Mouse (Mus musculus) lung, embryonic 15.5 days (tissue): ENCODE data around the gene Eif5. TPM values are rescaled to one million over a fixed set of nuclear protein-coding genes. Genes with fewer than 3 reads are reported as not detected.
"Not testable (repeated sequence)": the region's sequence is repeated elsewhere in the genome, so short reads cannot be mapped to it uniquely, and the experiment has no call there.

Experiments
- ATAC-seq: fragments of 200-750 bp; cut with Nextera tagmentation; 2 replicates; pipeline ENCODE4 v1.8.0; 2017; ENCODE audit warnings: moderate number of reproducible peaks, borderline replicate concordance; ENCODE audit not compliant: low FRiP score, low TSS enrichment; ENCODE audit errors: extremely low read depth
- H3K27ac ChIP-seq: fragments of 300-500 bp; sonication (generic); 2 replicates; pipeline ENCODE4 v1.5.1; 2015; ENCODE audit warnings: moderate library complexity, mild to moderate bottlenecking, inconsistent platforms
- H3K27me3 ChIP-seq: fragments of 300-500 bp; sonication (generic); 2 replicates; pipeline ENCODE4 v1.6.1; 2015; ENCODE audit warnings: inconsistent platforms
- H3K36me3 ChIP-seq: fragments of 300-500 bp; sonication (generic); 2 replicates; pipeline ENCODE4 v1.6.1; 2015; ENCODE audit warnings: inconsistent platforms
- H3K4me1 ChIP-seq: fragments of 300-500 bp; sonication (generic); 2 replicates; pipeline ENCODE4 v1.6.1; 2015; ENCODE audit warnings: inconsistent platforms
- H3K4me2 ChIP-seq: fragments of 300-500 bp; sonication (generic); 2 replicates; pipeline ENCODE4 v1.6.1; 2015; ENCODE audit warnings: inconsistent platforms, mild to moderate bottlenecking, moderate library complexity
- H3K4me3 ChIP-seq: fragments of 300-500 bp; sonication (generic); 2 replicates; pipeline ENCODE4 v1.5.1; 2015; ENCODE audit warnings: mild to moderate bottlenecking, inconsistent platforms
- H3K9ac ChIP-seq: fragments of 300-500 bp; sonication (generic); 2 replicates; pipeline ENCODE4 v1.6.1; 2015; ENCODE audit warnings: inconsistent platforms
- H3K9me3 ChIP-seq: fragments of 300-500 bp; sonication (generic); 2 replicates; pipeline ENCODE4 v1.6.1; 2016; ENCODE audit warnings: inconsistent platforms
- WGBS: fragments of 180-500 bp; shearing (Covaris S2); methylation state at CpG from one replicate; pipeline ENCODE4 v1.1.7; 2015; 5-methylcytosine and 5-hydroxymethylcytosine counted together
- polyA plus RNA-seq: library from polyadenylated mRNA; unstranded; fragments of >200 nt; fragmentation: Nextera tagmentation; extraction: Ambion mirVana; gene quantifications from 2 replicates; pipeline ENCODE4 v1.2.1, GENCODE M21; 2015

Gene Eif5
- 471 and 493 TPM in 2 replicates for polyA plus RNA-seq

DNA sequence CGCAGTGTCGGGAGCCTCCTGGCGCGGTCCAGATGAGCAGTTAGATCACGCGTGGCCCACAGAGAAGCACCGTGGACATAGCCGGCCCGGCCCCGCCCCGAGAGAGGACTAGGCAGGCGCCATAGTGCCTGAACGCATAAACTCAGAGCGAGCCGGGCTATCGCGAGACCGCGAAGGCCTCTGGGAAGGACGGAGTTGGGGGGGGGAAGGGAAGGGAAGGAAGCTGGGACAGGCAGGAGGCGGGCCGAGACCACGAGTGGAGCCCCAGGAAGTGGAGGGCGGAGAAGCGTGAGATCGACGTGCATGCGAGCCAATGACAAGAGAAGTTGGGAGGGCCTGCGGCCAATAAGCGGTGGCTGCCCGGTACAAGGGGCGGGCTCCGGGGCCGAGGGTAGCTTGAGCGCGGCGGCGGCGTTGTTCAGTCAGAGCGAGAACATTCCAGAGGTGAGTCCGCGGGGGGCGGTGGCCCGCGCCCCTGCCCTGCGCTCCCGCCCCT, at the start of gene Eif5:
TSS of gene Eif5 (plus strand) at position 221 of the 496 bp plus-strand sequence.
- H3K27ac ChIP-seq: peak within 1 kb of the TSS; percentile 96
- ATAC-seq: peak; percentile 99

DNA sequence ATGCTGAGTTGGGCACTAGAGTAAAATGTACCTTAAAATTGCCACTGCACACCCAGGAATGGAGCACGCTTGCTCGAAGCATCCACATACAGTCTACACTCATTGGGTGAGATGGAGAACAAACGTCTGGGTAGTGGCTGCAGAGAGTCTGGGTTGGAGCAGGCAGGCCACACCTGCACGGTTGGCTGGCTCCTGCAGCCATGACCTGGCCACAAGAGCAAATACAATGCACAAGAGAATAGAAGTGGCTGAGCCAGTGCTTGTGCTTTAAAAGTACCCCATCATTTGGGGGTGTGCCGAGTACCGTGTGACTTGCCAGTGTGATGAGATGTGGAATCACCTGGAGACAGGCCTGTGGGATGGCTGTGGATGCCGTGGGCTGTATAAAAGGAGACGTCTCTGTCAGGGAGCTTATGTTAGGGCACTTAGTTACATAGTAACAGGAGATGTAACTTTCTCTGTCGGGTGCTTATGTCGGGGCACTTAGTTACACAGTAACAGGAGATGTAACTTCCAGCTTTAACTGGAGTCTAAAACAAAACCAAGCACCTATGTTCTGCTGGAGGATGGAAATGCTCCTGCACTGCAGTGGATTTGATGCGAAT, 48.5 kb upstream of the Eif5 start:
- WGBS: 56% methylated on average over 11 of the region's 11 CpGs
- H3K4me3 ChIP-seq: no peak overlapping the region
- no peaks in the 10 kb centered on the region for H3K9me3 ChIP-seq
- no peak overlapping the region for H3K27ac ChIP-seq
- H3K4me1 ChIP-seq: peaks cover 19% of the 10 kb centered on the region
- H3K27me3 ChIP-seq: peaks cover 51% of the 10 kb centered on the region
- no peak overlapping the region for H3K4me2 ChIP-seq
- ATAC-seq: no peak
- H3K9ac ChIP-seq: no peak overlapping the region
- no peaks in the 10 kb centered on the region for H3K36me3 ChIP-seq

More for the DNA sequence above, at the start of gene Eif5:
- H3K27me3 ChIP-seq: no peaks in the 10 kb centered on the region
- H3K9ac ChIP-seq: peak within 1 kb of the TSS; percentile 98
- no peaks in the 10 kb centered on the region for H3K9me3 ChIP-seq
- peak within 1 kb of the TSS; percentile 81 for H3K4me2 ChIP-seq
- H3K4me3 ChIP-seq: peak within 1 kb of the TSS; percentile 80
- H3K4me1 ChIP-seq: peaks cover 26% of the 10 kb centered on the region
- under 1% methylated on average over 26 of the region's 47 CpGs for WGBS
- peaks cover 36% of the 10 kb centered on the region for H3K36me3 ChIP-seq

DNA sequence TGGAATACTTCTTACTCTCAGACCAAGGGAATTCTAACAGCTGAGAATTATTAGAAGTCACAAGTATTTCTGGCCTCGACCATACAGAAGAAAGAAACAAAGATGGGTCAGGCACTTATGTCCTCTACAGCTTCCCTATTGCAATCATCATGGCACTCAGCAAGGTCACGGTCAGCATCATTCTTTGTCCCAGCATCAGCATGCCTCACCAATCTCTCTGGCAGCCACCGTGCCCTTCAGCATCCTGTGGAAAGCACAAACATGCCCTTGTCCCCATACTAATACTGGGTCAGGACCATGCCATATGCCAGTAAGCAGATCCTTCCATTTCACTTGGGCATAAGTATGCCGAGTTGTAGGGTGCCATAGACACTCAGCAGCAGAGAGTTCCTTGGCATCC, 42.9 kb upstream of the Eif5 start:
- 66% methylated on average over 4 of the region's 4 CpGs for WGBS

DNA sequence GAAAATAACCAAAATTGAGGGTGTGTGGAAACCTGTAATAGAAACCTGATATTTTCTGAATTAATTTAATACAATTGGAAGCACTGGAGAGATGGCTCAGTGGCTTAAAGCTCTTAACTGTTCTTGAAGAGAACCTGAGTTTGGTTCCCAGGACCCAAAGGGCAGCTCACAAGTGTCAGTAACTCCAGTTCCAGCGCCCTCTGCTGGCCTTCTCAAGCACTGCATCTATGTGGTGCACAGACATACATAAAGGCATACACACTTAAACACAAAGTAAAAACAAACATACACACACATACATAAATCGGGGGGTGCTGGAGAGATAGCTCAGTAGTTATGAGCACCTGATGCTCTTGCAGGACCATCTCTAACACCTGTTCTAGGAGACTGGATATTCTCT, 40.7 kb upstream of the Eif5 start:
- Histone ChIP-seq H3K4me2 (no peak overlapping the region), H3K27ac (no peak overlapping the region), H3K9ac (no peak overlapping the region), H3K9me3 (no peaks in the 10 kb centered on the region), H3K4me3 (no peak overlapping the region), H3K27me3 (no peaks in the 10 kb centered on the region), H3K36me3 (no peaks in the 10 kb centered on the region), H3K4me1 (no peaks in the 10 kb centered on the region)
- 49% methylated on average over 2 of the region's 2 CpGs for WGBS
- ATAC-seq: no peak

More for the DNA sequence above, 42.9 kb upstream of the Eif5 start:
- Histone ChIP-seq H3K4me1 (no peaks in the 10 kb centered on the region), H3K27ac (no peak overlapping the region), H3K4me3 (no peak overlapping the region), H3K36me3 (no peaks in the 10 kb centered on the region), H3K4me2 (no peak overlapping the region), H3K9ac (no peak overlapping the region), H3K27me3 (no peaks in the 10 kb centered on the region), H3K9me3 (no peaks in the 10 kb centered on the region)
- ATAC-seq: no peak

DNA sequence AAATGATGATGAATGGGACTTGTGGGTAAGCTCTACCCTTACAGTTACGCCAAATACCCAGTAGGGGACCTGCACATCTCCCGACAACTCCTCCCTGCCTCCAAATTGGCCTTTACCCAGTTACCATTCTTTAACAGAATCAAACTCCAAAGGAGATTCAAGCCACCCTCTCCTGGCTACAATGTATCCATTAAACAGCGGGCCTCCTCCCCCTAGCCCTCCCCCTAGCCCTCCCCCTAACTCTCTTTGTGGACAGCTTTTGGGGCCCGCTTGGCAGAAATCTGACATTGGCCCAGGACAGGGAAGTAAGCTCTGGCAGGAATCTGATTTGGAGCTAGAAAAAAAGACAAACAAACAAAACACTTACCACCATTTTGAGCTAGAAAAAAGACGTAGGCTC, 38.2 kb upstream of the Eif5 start:
- Histone ChIP-seq H3K4me2 (no peak overlapping the region), H3K27me3 (no peaks in the 10 kb centered on the region), H3K4me3 (no peak overlapping the region), H3K9ac (no peak overlapping the region), H3K27ac (no peak overlapping the region), H3K9me3 (no peaks in the 10 kb centered on the region), H3K4me1 (no peaks in the 10 kb centered on the region), H3K36me3 (no peaks in the 10 kb centered on the region)
- ATAC-seq: no peak
- WGBS: 58% methylated on average over 5 of the region's 5 CpGs

DNA sequence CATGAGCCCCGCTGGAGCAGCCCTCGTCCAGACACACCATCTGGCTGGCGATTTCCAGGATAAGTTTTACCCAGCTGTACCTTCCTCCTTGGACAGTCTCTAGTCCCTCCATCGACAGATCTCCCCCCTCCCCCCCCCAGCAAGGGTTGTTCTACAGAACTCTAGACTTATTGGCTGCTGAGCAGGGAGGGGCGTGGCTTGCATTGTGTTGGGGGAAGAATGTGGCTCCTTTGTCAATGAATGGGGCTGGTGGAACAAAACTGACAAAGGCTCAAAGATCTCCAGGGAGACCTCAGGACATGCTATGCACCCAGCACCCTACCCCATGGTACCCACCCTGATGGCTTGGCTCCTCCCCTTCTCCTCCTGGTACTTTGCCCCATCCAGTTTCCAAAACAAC, 37.1 kb upstream of the Eif5 start:
- Histone ChIP-seq H3K36me3 (no peaks in the 10 kb centered on the region), H3K4me1 (0 out of 2 replicates have a peak, but pooled peaks cover 3% of the 10 kb centered on the region), H3K9me3 (no peaks in the 10 kb centered on the region), H3K9ac (no peak overlapping the region), H3K27ac (no peak overlapping the region), H3K4me2 (no peak overlapping the region), H3K4me3 (no peak overlapping the region), H3K27me3 (no peaks in the 10 kb centered on the region)
- ATAC-seq: no peak
- WGBS: 43% methylated on average over 5 of the region's 5 CpGs

DNA sequence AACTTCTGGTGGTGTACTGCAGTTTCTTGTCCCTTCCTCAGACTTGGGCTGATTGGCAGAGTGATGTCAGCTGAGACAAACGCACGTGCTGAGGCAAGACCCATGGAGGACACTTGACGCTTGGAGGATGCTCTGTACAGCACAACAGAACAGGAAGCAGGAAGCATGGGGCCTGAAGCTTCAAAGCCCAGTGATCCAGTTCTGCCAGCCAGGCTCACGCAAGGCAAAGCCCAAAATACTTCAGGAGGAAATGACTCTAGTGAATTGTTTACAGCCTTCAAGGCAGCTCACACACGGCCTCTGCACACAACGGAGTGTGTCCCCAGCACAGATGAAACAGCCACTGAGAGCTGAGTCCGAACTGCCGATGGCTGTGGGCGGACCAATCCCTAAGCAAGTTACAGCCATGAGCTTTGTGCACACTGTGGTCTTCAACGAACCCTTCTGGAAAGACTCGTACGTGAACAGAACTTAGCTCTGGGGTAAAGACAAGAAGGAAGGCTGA, 34.7 kb upstream of the Eif5 start:
- Histone ChIP-seq H3K9me3 (no peaks in the 10 kb centered on the region), H3K27ac (no peak overlapping the region; the same call in 1 of the 2 replicates), H3K27me3 (no peaks in the 10 kb centered on the region), H3K4me2 (no peak overlapping the region), H3K9ac (no peak overlapping the region), H3K4me3 (no peak overlapping the region), H3K36me3 (no peaks in the 10 kb centered on the region), H3K4me1 (0 out of 2 replicates have a peak, but pooled peaks cover 3% of the 10 kb centered on the region)
- 52% methylated on average over 12 of the region's 12 CpGs for WGBS
- ATAC-seq: no peak

DNA sequence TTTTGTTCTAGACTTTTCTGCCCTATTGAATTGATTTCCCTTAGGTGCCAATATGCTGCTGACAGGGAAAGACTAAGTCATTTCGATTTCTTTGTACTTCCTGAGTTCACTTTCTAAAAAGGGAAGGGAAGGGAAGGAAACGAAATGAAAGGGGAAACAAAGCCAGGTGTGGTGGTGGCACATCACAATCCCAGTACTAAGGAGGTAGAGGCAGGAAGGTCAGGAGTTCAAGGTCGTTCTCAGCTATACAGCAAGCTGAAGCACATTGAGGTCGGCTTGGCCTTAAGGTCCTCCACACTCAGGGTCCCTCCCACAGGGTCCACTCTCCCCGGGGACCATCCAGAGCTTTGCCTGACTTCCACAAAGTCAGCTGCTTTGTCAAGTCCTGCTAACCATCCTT, 34.2 kb upstream of the Eif5 start:
- WGBS: 63% methylated on average over 5 of the region's 5 CpGs
- Histone ChIP-seq H3K4me2 (no peak overlapping the region), H3K9me3 (no peaks in the 10 kb centered on the region), H3K9ac (no peak overlapping the region), H3K4me1 (0 out of 2 replicates have a peak, but pooled peaks cover 3% of the 10 kb centered on the region), H3K27me3 (no peaks in the 10 kb centered on the region), H3K36me3 (no peaks in the 10 kb centered on the region), H3K4me3 (no peak overlapping the region), H3K27ac (no peak overlapping the region; the same call in 1 of the 2 replicates)
- no peak for ATAC-seq

DNA sequence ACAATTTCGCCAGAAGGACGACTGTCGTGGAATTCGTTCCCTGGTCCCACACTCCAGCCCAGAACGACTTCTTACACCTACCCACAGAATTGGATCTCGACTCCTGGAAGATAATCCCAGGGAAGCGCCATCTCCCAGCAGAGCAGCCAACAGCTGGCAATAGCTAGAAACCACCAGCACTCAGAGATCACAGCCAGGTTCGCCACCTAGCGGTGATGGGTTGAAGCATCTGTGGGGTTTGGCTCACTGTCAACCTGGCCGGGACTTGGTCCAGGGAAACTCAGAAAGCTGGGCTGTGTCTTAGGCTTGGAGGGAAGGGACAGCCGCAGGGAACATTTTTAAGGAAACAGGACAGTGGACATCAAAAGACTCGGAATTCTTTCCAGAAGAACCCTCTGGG, 32.9 kb upstream of the Eif5 start:
- WGBS: 2% methylated on average over 12 of the region's 12 CpGs
- Histone ChIP-seq H3K4me3 (peak overlapping the region; percentile 11), H3K4me2 (peak overlapping the region; percentile 43), H3K36me3 (no peaks in the 10 kb centered on the region), H3K27me3 (no peaks in the 10 kb centered on the region), H3K9ac (no peak overlapping the region), H3K27ac (no peak overlapping the region), H3K4me1 (0 out of 2 replicates have a peak, but pooled peaks cover 3% of the 10 kb centered on the region), H3K9me3 (no peaks in the 10 kb centered on the region)
- peak; percentile 72; the same call in 1 of the 2 replicates for ATAC-seq

DNA sequence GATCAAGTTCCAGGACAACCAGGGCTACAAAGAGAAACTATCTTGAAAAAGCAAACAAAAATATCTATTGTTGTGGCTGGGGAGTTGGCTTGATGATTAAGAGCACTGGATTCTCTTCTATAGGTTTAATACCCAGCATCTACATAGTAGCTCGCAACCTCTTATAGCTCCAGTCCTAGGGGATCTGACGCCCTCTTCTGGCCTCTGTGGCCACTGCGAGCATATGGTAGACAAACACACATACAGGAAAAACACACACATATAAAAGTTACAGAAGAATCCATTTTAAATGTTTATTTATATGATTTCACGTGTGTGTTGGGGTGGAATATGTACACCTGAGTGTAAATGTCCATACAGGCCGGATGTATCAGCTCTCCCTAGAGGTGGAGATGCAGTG, 30.8 kb upstream of the Eif5 start:
- Histone ChIP-seq H3K4me2 (no peak overlapping the region), H3K36me3 (no peaks in the 10 kb centered on the region), H3K4me3 (no peak overlapping the region), H3K9me3 (no peaks in the 10 kb centered on the region), H3K9ac (no peak overlapping the region), H3K4me1 (0 out of 2 replicates have a peak, but pooled peaks cover 3% of the 10 kb centered on the region), H3K27ac (no peak overlapping the region), H3K27me3 (no peaks in the 10 kb centered on the region)
- WGBS: 56% methylated on average over 5 of the region's 5 CpGs
- no peak for ATAC-seq

DNA sequence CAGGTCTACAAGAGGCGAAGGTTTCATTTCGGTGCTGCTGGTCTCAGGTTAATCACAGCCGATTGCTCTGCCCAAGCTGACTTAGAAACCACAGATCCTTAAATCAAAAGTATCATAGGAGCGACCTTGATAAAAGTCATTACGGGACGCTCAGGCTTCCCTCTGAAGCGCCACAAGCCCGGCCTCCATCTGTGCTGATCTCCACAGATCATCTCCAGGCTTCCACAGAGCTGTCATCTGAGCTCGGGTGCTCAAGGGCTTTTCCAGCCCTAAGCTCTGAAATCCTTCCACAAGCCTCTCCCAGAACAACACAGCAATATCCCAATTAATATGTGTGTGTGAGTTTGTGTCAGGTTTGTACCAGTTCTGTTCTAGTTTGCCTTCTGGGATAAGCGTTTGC, 29.9 kb upstream of the Eif5 start:
- ATAC-seq: no peak
- no peaks in the 10 kb centered on the region for H3K36me3 ChIP-seq
- H3K27ac ChIP-seq: no peak overlapping the region
- H3K9me3 ChIP-seq: no peaks in the 10 kb centered on the region
- WGBS: 84% methylated on average over 10 of the region's 10 CpGs
- H3K27me3 ChIP-seq: no peaks in the 10 kb centered on the region
- H3K9ac ChIP-seq: no peak overlapping the region
- 0 out of 2 replicates have a peak, but pooled peaks cover 3% of the 10 kb centered on the region for H3K4me1 ChIP-seq
- H3K4me2 ChIP-seq: no peak overlapping the region
- no peak overlapping the region for H3K4me3 ChIP-seq

DNA sequence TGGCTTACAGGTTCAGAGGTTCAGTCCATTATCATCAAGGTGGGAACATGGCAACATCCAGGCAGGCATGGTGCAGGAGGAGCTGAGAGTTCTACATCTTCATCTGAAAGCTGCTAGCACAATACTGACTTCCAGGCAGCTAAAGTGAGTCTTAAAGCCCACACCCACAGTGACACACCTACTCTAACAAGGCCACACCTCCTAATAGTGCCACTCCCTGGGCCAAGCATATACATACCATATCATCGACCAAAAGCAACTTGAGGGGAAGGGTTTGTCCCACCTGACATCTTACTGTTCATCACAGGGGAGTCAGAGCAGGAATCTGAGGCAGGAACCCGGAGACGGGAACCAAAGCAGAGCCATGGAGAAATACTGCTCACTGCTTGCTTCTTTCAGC, 29.4 kb upstream of the Eif5 start:
- not testable (repeated sequence) for H3K36me3 ChIP-seq, H3K9me3 ChIP-seq, H3K4me1 ChIP-seq, H3K4me2 ChIP-seq, H3K27me3 ChIP-seq, H3K4me3 ChIP-seq, H3K27ac ChIP-seq, H3K9ac ChIP-seq, ATAC-seq
- 75% methylated on average over 3 of the region's 3 CpGs for WGBS
